Mouse (Mus musculus) small intestine, adult 2 months (tissue): ENCODE results near the gene Mdfic.

Experiments used
- CTCF ChIP-seq: fragments of 200-500 bp; IDR thresholded peaks from 2 replicates; pipeline ENCODE4 v1.5.1; 2012; ENCODE audit warnings: low read depth, mild to moderate bottlenecking, control low read depth, inconsistent platforms, low read length, moderate library complexity, mixed read lengths; ENCODE audit not compliant: insufficient replicate concordance, insufficient read length; ENCODE audit errors: extremely low read depth
- POLR2A ChIP-seq: fragments of 200-500 bp; IDR thresholded peaks from 2 replicates; pipeline ENCODE4 v1.6.1; 2012; ENCODE audit warnings: low read depth, mild to moderate bottlenecking, control low read depth, inconsistent platforms, low read length, moderate library complexity

DNA sequence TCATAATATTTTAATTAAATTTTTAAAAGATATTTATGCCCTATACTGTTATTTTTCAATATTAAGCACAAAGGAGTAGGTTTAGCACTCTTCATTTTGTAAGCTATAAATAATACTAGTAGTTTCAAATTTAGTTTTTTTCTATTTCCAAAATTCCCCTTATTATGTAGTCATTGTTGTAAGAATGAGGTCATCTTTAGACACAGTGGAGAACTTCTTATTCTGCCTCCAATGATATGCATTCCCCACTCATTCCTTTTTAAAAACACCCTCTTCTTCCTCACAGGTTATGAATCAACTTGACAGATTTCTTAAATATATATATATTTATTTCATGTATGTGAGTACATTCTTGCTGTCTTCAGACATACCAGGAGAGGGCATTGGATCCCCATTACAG, 49.1 kb upstream of the Mdfic start:
- no peak for TF ChIP-seq CTCF
- TF ChIP-seq POLR2A, result no peak
